In the genomic region with DNA sequence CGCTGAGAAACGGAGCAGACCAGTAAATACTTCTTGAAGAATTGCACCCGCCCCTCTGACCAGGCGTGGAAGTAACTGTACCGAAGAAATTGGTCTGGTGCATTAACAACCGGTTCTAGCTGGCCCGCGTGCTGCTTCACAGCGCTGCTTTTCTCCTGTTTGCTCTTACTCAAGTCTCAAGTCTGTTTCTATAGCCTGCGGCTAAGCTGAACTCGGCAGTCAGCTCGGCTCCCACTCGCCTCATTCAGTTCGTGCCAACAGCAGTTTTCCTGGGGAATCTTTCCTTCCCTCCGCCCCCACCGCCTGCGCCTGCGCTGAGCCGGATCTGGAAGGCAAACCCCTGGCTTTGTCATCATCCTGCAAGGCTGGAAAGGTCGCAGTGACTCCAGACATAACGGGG, we compare ENCODE assay signal across 8 mouse cellular contexts. TPM values are rescaled to one million over a fixed set of nuclear protein-coding genes. Genes with fewer than 3 reads are reported as not detected.
DNase-seq lines count a peak whose midpoint lies in the region; ATAC-seq lines count a peak whose summit lies in the region.

No protein-coding gene starts in this region.

- no peaks in the 10 kb centered on the region for H3K9me3 ChIP-seq in hindbrain, embryonic 16.5 days (ENCODE audit: control insufficient read depth, low read length)
- peaks cover 10% of the 10 kb centered on the region for H3K9me3 ChIP-seq in midbrain, embryonic 10.5 days (replicated peaks)
- no peaks in the 10 kb centered on the region for H3K9me3 ChIP-seq in stomach, embryonic 14.5 days (ENCODE audit: control insufficient read depth, low read depth, low read length)

- peak overlapping the region; percentile 21 for H3K27ac ChIP-seq in hindbrain, embryonic 16.5 days (ENCODE audit: low read depth, low read length)
- peak overlapping the region; percentile 61 for H3K27ac ChIP-seq in midbrain, embryonic 10.5 days (replicated peaks)
- no peak overlapping the region for H3K27ac ChIP-seq in stomach, embryonic 14.5 days (ENCODE audit: low read length)

- H3K36me3 ChIP-seq in hindbrain, embryonic 16.5 days (ENCODE audit: control insufficient read depth, insufficient read depth, low read length), result no peaks in the 10 kb centered on the region
- H3K36me3 ChIP-seq in midbrain, embryonic 10.5 days, result peaks cover 3% of the 10 kb centered on the region; the same call in 1 of the 2 replicates
- H3K36me3 ChIP-seq in stomach, embryonic 14.5 days (ENCODE audit: control insufficient read depth, insufficient read depth, low read length), result no peaks in the 10 kb centered on the region

- intact Hi-C loops in left cerebral cortex, postnatal 10 days (cut with DNase I), result no loop called here

- H3K4me2 ChIP-seq in hindbrain, embryonic 16.5 days (ENCODE audit: low read length), result peak overlapping the region; percentile 54
- H3K4me2 ChIP-seq in stomach, embryonic 14.5 days (replicated peaks; ENCODE audit: low read depth, low read length), result peak overlapping the region; percentile 52

- no peaks in the 10 kb centered on the region for H3K27me3 ChIP-seq in hindbrain, embryonic 16.5 days (replicated peaks; ENCODE audit: control insufficient read depth, insufficient read depth, low read length)
- peaks cover 25% of the 10 kb centered on the region for H3K27me3 ChIP-seq in midbrain, embryonic 10.5 days (ENCODE audit: low read depth, poor library complexity, severe bottlenecking)
- H3K27me3 ChIP-seq in stomach, embryonic 14.5 days (ENCODE audit: control insufficient read depth, insufficient read depth, low read length), result no peaks in the 10 kb centered on the region

- peak overlapping the region; percentile 30 for H3K4me3 ChIP-seq in hindbrain, embryonic 16.5 days (ENCODE audit: low read length)
- peak overlapping the region; percentile 43 for H3K4me3 ChIP-seq in midbrain, embryonic 10.5 days
- peak overlapping the region; percentile 16; the same call in 1 of the 2 replicates for H3K4me3 ChIP-seq in stomach, embryonic 14.5 days (ENCODE audit: low read depth, low read length)

- peaks cover 15% of the 10 kb centered on the region for H3K4me1 ChIP-seq in hindbrain, embryonic 16.5 days (ENCODE audit: control insufficient read depth, insufficient read depth, low read depth, low read length)
- peaks cover 48% of the 10 kb centered on the region for H3K4me1 ChIP-seq in midbrain, embryonic 10.5 days
- 0 out of 2 replicates have a peak, but pooled peaks cover 5% of the 10 kb centered on the region for H3K4me1 ChIP-seq in stomach, embryonic 14.5 days (ENCODE audit: control insufficient read depth, insufficient read depth, low read length)

- 17% methylated on average over 21 of the region's 21 CpGs for WGBS in hindbrain, embryonic 16.5 days
- 28% methylated on average over 21 of the region's 21 CpGs for WGBS in midbrain, embryonic 10.5 days
- 17% methylated on average over 21 of the region's 21 CpGs for WGBS in stomach, embryonic 14.5 days

- ATAC-seq in hindbrain, embryonic 16.5 days, result peak; percentile 77
- ATAC-seq in stomach, embryonic 14.5 days (ENCODE audit: insufficient number of reproducible peaks, insufficient read depth, low FRiP score, low read depth), result peak; percentile 51; the same call in 1 of the 2 replicates

- H3K9ac ChIP-seq in hindbrain, embryonic 16.5 days (ENCODE audit: low read depth, low read length), result peak overlapping the region; percentile 44
- no peak overlapping the region for H3K9ac ChIP-seq in stomach, embryonic 14.5 days (replicated peaks; ENCODE audit: low read depth, low read length)

- peak; percentile 87 for DNase-seq in Muller cell, postnatal 12 days (ENCODE audit: inconsistent ontology term)
- peak; percentile 71 for DNase-seq in embryo, embryonic 10.5 days (ENCODE audit: low spot score)
- peak; percentile 71 for DNase-seq in gastrocnemius, postnatal 10 days
- DNase-seq in left cerebral cortex, postnatal 10 days (ENCODE audit: extremely low spot score in 1 of 2, low spot score in 2 of 2), result peak; percentile 45 to 78
- peak; percentile 62 for DNase-seq in midbrain, embryonic 10.5 days (ENCODE audit: low spot score)
- no peak for DNase-seq in thymus, postnatal 14 days

RNA-seq across cellular contexts. Expression of gene Bcl9, which starts 14.3 kb away (rescaled TPM):
- total RNA-seq in gastrocnemius, postnatal 10 days (2021), result 10 to 100 TPM in 1 of 2 experiments, 1 to 10 TPM in 1; 7.0 to 11.3 TPM
- polyA plus RNA-seq in hindbrain, embryonic 16.5 days (2015; fragmentation: Nextera tagmentation; extraction: Ambion mirVana), result 57.4 and 68.0 TPM in 2 replicates
- total RNA-seq in left cerebral cortex, postnatal 10 days (2021), result 10 to 100 TPM; 65.0 to 71.9 TPM
- 47.2 and 56.2 TPM in 2 replicates for polyA plus RNA-seq in midbrain, embryonic 10.5 days (2016; fragmentation: Nextera tagmentation; extraction: Ambion mirVana)
- polyA plus RNA-seq in stomach, embryonic 14.5 days (2014; fragmentation: Nextera tagmentation; extraction: Ambion mirVana), result 58.2 and 72.0 TPM in 2 replicates
